Mouse (Mus musculus) liver, adult 2 months (tissue): ENCODE data around the gene Sat2.
A peak's percentile ranks its signal among the peaks of the same experiment; 100 is the strongest.

Experiments used
- CTCF ChIP-seq: fragments of 200-500 bp; IDR thresholded peaks from 2 replicates; pipeline ENCODE4 v1.5.1; 2011; ENCODE audit warnings: low read depth, low read length, control low read depth
- POLR2A ChIP-seq: fragments of 200-500 bp; IDR thresholded peaks from 2 replicates; pipeline ENCODE4 v1.6.1; 2011; ENCODE audit warnings: low read length, control low read depth; ENCODE audit not compliant: insufficient read depth; ENCODE audit errors: extremely low read depth

GRCm38 (mm10) chr11:69655264-69656064 is 33.6 kb downstream of the Sat2 start, which contains the start of gene Sox15:
- TF ChIP-seq POLR2A (no peak), CTCF (peak; percentile 71)
